Mouse (Mus musculus): ENCODE measurements around the gene Gfod1. TPM values are rescaled to one million over a fixed set of nuclear protein-coding genes. Genes with fewer than 3 reads are reported as not detected.

Gene Gfod1
- total RNA-seq, 1 experiment, result 4.8 TPM

- TF ChIP-seq ZC3H11A (IDR thresholded peaks at IDR 0.05; ENCODE audit: borderline replicate concordance, low read depth, low read length), result no peak
- TF ChIP-seq CHD2 (IDR thresholded peaks at IDR 0.05; ENCODE audit: low read depth, low read length), result no peak
- no peak for TF ChIP-seq HCFC1 (IDR thresholded peaks at IDR 0.05; ENCODE audit: borderline replicate concordance, insufficient read depth, low read length)
- no peak for TF ChIP-seq MAFK (IDR thresholded peaks at IDR 0.05; ENCODE audit: insufficient read depth, low read depth, low read length)
- no peak for TF ChIP-seq ZNF384 (IDR thresholded peaks at IDR 0.05; ENCODE audit: low read depth, low read length)
- H3K4me1 ChIP-seq (ENCODE audit: control insufficient read depth in 2 of 2, insufficient read depth in 2 of 2, low read length in 2 of 2, poor library complexity in 1 of 2), result peaks cover 0 to 9% of the 10 kb centered on the region in 2 experiments; a peak in 2 of 4 replicates
- H3K4me3 ChIP-seq (ENCODE audit: insufficient read depth in 1 of 2, low read depth in 1 of 2, low read length in 2 of 2, poor library complexity in 1 of 2, severe bottlenecking in 1 of 2), result no peak overlapping the region
- DNase-seq (ENCODE audit: low read depth, low spot score), result no peak
- H3K36me3 ChIP-seq (ENCODE audit: control insufficient read depth, insufficient read depth, low read length, poor library complexity, severe bottlenecking), result peaks cover 3% of the 10 kb centered on the region; the same call in 1 of the 2 replicates
- in situ Hi-C loops (cut with MboI; ENCODE audit: low sequenced_read_pairs in 2 of 2, unreplicated experiment in 2 of 2), result no loop called here
- no peak overlapping the region for H3K27ac ChIP-seq (ENCODE audit: insufficient read depth, low read depth, low read length, poor library complexity, severe bottlenecking)
- no peak overlapping the region for H3K9ac ChIP-seq (ENCODE audit: insufficient read depth, low read depth, low read length, poor library complexity, severe bottlenecking)
- no peaks in the 10 kb centered on the region for H3K9me3 ChIP-seq (ENCODE audit: control insufficient read depth, insufficient read depth, low read depth, low read length)
Measured at GRCm38 (mm10) chr13:43191290-43191689, 112.7 kb downstream of the Gfod1 start.

DNA sequence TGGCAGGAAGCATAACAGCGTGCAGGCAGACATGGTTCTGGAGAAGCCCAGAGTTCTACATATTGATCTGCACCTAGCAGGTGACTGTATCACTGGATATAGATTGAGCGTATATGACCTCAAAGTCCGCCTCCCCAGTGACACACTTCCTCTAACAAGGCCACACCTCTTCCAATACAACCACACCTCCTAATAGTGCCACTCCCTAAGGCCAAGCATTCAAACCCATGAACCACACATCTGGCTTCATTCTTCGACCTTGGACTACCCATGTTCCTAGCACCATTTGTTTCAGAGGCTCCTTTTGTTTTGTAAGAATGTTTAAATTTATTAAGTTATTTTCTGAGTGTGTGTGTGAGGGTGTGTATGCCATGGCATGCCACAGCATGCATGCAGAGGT, 116.2 kb downstream of the Gfod1 start:
- no peak overlapping the region for H3K9ac ChIP-seq (ENCODE audit: insufficient read depth, low read depth, low read length, poor library complexity, severe bottlenecking)
- DNase-seq (ENCODE audit: low read depth, low spot score), result no peak
- peaks cover 0 to 5% of the 10 kb centered on the region in 2 experiments; a peak in 2 of 4 replicates for H3K4me1 ChIP-seq (ENCODE audit: control insufficient read depth in 2 of 2, insufficient read depth in 2 of 2, low read length in 2 of 2, poor library complexity in 1 of 2)
- no peaks in the 10 kb centered on the region for H3K9me3 ChIP-seq (ENCODE audit: control insufficient read depth, insufficient read depth, low read depth, low read length)
- H3K4me3 ChIP-seq (ENCODE audit: insufficient read depth in 1 of 2, low read depth in 1 of 2, low read length in 2 of 2, poor library complexity in 1 of 2, severe bottlenecking in 1 of 2), result peak overlapping the region; percentile 31; a peak in 3 of 4 replicates
- H3K27ac ChIP-seq (ENCODE audit: insufficient read depth, low read depth, low read length, poor library complexity, severe bottlenecking), result no peak overlapping the region
- in situ Hi-C loops (cut with MboI; ENCODE audit: low sequenced_read_pairs in 2 of 2, unreplicated experiment in 2 of 2), result loop anchor here in 1 of 2 experiments (10.0 kb wide), 1 partner anchor 127 kb away; no protein-coding TSS in a partner anchor
- H3K36me3 ChIP-seq (ENCODE audit: control insufficient read depth, insufficient read depth, low read length, poor library complexity, severe bottlenecking), result no peaks in the 10 kb centered on the region
- TF ChIP-seq CHD2 (IDR thresholded peaks at IDR 0.05; ENCODE audit: low read depth, low read length), result no peak
- TF ChIP-seq ZC3H11A (IDR thresholded peaks at IDR 0.05; ENCODE audit: borderline replicate concordance, low read depth, low read length), result no peak
- TF ChIP-seq ZNF384 (IDR thresholded peaks at IDR 0.05; ENCODE audit: low read depth, low read length), result no peak
- no peak for TF ChIP-seq MAFK (IDR thresholded peaks at IDR 0.05; ENCODE audit: insufficient read depth, low read depth, low read length)
- no peak for TF ChIP-seq HCFC1 (IDR thresholded peaks at IDR 0.05; ENCODE audit: borderline replicate concordance, insufficient read depth, low read length)

DNA sequence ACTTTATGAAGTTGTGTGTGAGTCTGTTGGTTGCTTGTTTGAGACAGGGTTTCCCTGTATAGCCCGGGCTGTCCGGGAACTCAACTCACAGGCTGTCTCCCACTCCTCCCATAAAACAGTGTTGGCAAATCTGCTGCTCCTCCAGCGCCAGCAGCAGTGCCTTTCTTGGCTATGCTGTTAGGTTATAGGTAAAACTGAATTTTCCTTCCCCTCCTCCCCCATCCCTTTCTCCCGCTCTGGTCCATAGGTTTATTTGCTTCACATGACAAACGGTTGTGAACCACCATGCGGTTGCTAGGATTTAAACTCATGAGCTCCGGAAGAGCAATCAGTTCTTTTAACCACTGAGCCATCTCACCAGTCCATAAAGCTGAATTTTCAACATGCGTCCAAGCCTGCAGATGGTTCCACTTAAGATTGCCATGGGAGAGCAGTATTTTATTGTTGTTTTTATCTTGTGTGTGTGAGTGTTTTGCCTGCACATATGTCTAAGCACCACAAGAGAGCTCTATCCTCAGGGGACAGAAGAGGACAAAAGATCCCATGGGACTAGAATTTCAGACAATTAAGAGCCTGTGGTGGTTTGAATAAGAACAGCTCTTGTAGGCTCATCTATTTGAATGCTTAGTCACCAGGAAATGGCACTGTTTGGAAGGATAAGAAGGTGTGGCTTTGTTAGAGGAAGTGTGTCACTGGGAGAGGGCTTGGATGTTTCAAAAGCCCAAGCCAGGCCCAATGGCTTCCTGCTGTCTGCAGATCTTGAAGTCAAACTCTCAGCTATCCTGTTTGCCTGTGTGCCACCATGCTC, 120.5 kb downstream of the Gfod1 start:
- DNase-seq (ENCODE audit: low read depth, low spot score), result no peak
- Histone ChIP-seq H3K27ac (ENCODE audit: insufficient read depth, low read depth, low read length, poor library complexity, severe bottlenecking) (peak overlapping the region; percentile 61), H3K9me3 (ENCODE audit: control insufficient read depth, insufficient read depth, low read depth, low read length) (no peaks in the 10 kb centered on the region), H3K9ac (ENCODE audit: insufficient read depth, low read depth, low read length, poor library complexity, severe bottlenecking) (peak overlapping the region; percentile 61; the same call in 1 of the 2 replicates), H3K4me1 (ENCODE audit: control insufficient read depth in 2 of 2, insufficient read depth in 2 of 2, low read length in 2 of 2, poor library complexity in 1 of 2) (peaks cover 2 to 19% of the 10 kb centered on the region in 2 experiments; a peak in 2 of 4 replicates), H3K4me3 (ENCODE audit: insufficient read depth in 1 of 2, low read depth in 1 of 2, low read length in 2 of 2, poor library complexity in 1 of 2, severe bottlenecking in 1 of 2) (peak overlapping the region; percentile 18 to 40), H3K36me3 (ENCODE audit: control insufficient read depth, insufficient read depth, low read length, poor library complexity, severe bottlenecking) (no peaks in the 10 kb centered on the region)
- TF ChIP-seq MAFK (IDR thresholded peaks at IDR 0.05; ENCODE audit: insufficient read depth, low read depth, low read length) (0 out of 2 replicates have a peak, but pooled peaks have one; percentile 39), HCFC1 (IDR thresholded peaks at IDR 0.05; ENCODE audit: borderline replicate concordance, insufficient read depth, low read length) (no peak), CHD2 (IDR thresholded peaks at IDR 0.05; ENCODE audit: low read depth, low read length) (no peak), ZC3H11A (IDR thresholded peaks at IDR 0.05; ENCODE audit: borderline replicate concordance, low read depth, low read length) (no peak), ZNF384 (IDR thresholded peaks at IDR 0.05; ENCODE audit: low read depth, low read length) (no peak)
- in situ Hi-C loops (cut with MboI; ENCODE audit: low sequenced_read_pairs in 2 of 2, unreplicated experiment in 2 of 2), result loop anchor here in 1 of 2 experiments (10.0 kb wide), 1 partner anchor 131 kb away; no protein-coding TSS in a partner anchor

DNA sequence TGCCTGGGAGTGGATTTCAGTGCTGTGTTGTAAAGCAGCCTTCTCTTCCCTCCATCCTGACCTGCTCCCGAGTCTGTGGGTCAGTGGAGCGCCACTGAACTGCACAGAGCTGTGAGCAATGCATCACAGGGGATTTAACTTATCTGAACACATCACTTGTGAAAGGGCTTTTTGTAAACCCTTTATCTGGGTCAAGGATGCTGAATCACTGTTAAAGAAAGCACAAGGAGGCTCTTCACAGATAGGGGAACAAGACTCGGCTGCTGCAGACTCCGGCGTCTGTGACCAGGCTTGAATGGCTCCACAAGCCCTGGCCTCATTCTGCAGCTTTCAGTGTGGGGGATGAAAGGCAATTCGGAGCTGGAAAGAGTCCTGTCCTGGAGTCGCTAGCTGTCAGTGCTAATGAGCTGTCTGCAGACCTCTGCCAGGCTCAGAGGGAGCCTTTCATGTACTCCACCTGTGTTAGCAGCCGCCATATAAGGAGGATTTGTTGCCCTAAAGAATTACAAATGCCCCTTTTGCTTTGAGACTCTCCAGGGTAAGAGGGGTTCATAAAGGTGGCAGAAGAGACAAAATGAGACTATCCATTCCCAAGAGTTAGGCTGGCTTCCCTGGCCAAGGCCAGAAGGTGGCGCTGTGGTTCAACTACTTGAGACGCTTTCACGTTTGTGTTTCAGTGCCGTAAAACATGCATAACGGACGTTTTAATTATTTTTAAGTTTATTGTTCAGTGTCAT, 121.3 kb downstream of the Gfod1 start:
- no peaks in the 10 kb centered on the region for H3K9me3 ChIP-seq (ENCODE audit: control insufficient read depth, insufficient read depth, low read depth, low read length)
- H3K9ac ChIP-seq (ENCODE audit: insufficient read depth, low read depth, low read length, poor library complexity, severe bottlenecking), result no peak overlapping the region; the same call in 1 of the 2 replicates
- TF ChIP-seq HCFC1 (IDR thresholded peaks at IDR 0.05; ENCODE audit: borderline replicate concordance, insufficient read depth, low read length) (no peak), ZC3H11A (IDR thresholded peaks at IDR 0.05; ENCODE audit: borderline replicate concordance, low read depth, low read length) (0 out of 2 replicates have a peak, but pooled peaks have one; percentile 53)
- peak overlapping the region; percentile 7 to 36; a peak in 2 of 4 replicates for H3K4me3 ChIP-seq (ENCODE audit: insufficient read depth in 1 of 2, low read depth in 1 of 2, low read length in 2 of 2, poor library complexity in 1 of 2, severe bottlenecking in 1 of 2)
- H3K27ac ChIP-seq (ENCODE audit: insufficient read depth, low read depth, low read length, poor library complexity, severe bottlenecking), result peak overlapping the region; percentile 0; the same call in 1 of the 2 replicates
- H3K36me3 ChIP-seq (ENCODE audit: control insufficient read depth, insufficient read depth, low read length, poor library complexity, severe bottlenecking), result no peaks in the 10 kb centered on the region
- H3K4me1 ChIP-seq (ENCODE audit: control insufficient read depth in 2 of 2, insufficient read depth in 2 of 2, low read length in 2 of 2, poor library complexity in 1 of 2), result peaks cover 2 to 17% of the 10 kb centered on the region in 2 experiments; a peak in 2 of 4 replicates
- no peak for DNase-seq (ENCODE audit: low read depth, low spot score)
- in situ Hi-C loops (cut with MboI; ENCODE audit: low sequenced_read_pairs in 2 of 2, unreplicated experiment in 2 of 2), result loop anchor here in 1 of 2 experiments (10.0 kb wide), 1 partner anchor 132 kb away; no protein-coding TSS in a partner anchor

Data from ES-E14 (cell line).